Mouse (Mus musculus) thymus, adult 2 months (tissue): ENCODE data around the gene AU022751. TPM values are rescaled to one million over a fixed set of nuclear protein-coding genes. Genes with fewer than 3 reads are reported as not detected.
"Not testable (repeated sequence)": the region's sequence is repeated elsewhere in the genome, so short reads cannot be mapped to it uniquely, and the experiment has no call there.

Experiments used
- DNase-seq: peaks from one replicate; pipeline ENCODE4 v3.0.0; 2021
- H3K27ac ChIP-seq: fragments of 200-500 bp; 2 replicates; pipeline ENCODE4 v1.5.1; 2012; ENCODE audit warnings: low read length, control low read depth; ENCODE audit not compliant: control insufficient read depth, insufficient read depth
- H3K27me3 ChIP-seq: fragments of 200-500 bp; 2 replicates; pipeline ENCODE4 v1.6.1; 2012; ENCODE audit warnings: mild to moderate bottlenecking, low read length, moderate library complexity, mixed read lengths; ENCODE audit not compliant: control insufficient read depth, insufficient read depth
- H3K36me3 ChIP-seq: fragments of 200-500 bp; 2 replicates; pipeline ENCODE4 v1.6.1; 2012; ENCODE audit warnings: mild to moderate bottlenecking, low read length, moderate library complexity; ENCODE audit not compliant: control insufficient read depth, insufficient read depth
- H3K4me1 ChIP-seq: fragments of 200-500 bp; replicated peaks from 2 replicates; pipeline ENCODE4 v1.6.1; 2012; ENCODE audit warnings: low read length; ENCODE audit not compliant: control insufficient read depth, insufficient read depth
- H3K4me3 ChIP-seq: fragments of 200-500 bp; 2 replicates; pipeline ENCODE4 v1.5.1; 2012; ENCODE audit warnings: mild to moderate bottlenecking, low read length, control low read depth, moderate library complexity; ENCODE audit not compliant: control insufficient read depth, insufficient read depth
- CTCF ChIP-seq: fragments of 200-500 bp; IDR thresholded peaks from 2 replicates; pipeline ENCODE4 v1.5.1; 2012; ENCODE audit warnings: mild to moderate bottlenecking, control low read depth, low read length, moderate library complexity, borderline replicate concordance; ENCODE audit not compliant: control insufficient read depth, poor library complexity, insufficient read depth; ENCODE audit errors: extremely low read depth
- POLR2A ChIP-seq: fragments of 200-500 bp; IDR thresholded peaks from 2 replicates; pipeline ENCODE4 v1.6.1; 2012; ENCODE audit warnings: mild to moderate bottlenecking, low read length, control low read depth, moderate library complexity; ENCODE audit not compliant: control insufficient read depth, poor library complexity, insufficient read depth; ENCODE audit errors: extremely low read depth
- WGBS: fragments of 180-500 bp; shearing (Covaris S2); methylation state at CpG from one replicate; pipeline ENCODE4 v1.1.7; 2018; 5-methylcytosine and 5-hydroxymethylcytosine counted together
- polyA plus RNA-seq: library from polyadenylated mRNA; depleted of rRNA; stranded (reverse); fragments of >200 nt; gene quantifications from 2 replicates; pipeline ENCODE4 v1.2.3, GENCODE M21; 2012; rRNA removed

Gene AU022751
- not detected in 2 replicates for polyA plus RNA-seq

DNA sequence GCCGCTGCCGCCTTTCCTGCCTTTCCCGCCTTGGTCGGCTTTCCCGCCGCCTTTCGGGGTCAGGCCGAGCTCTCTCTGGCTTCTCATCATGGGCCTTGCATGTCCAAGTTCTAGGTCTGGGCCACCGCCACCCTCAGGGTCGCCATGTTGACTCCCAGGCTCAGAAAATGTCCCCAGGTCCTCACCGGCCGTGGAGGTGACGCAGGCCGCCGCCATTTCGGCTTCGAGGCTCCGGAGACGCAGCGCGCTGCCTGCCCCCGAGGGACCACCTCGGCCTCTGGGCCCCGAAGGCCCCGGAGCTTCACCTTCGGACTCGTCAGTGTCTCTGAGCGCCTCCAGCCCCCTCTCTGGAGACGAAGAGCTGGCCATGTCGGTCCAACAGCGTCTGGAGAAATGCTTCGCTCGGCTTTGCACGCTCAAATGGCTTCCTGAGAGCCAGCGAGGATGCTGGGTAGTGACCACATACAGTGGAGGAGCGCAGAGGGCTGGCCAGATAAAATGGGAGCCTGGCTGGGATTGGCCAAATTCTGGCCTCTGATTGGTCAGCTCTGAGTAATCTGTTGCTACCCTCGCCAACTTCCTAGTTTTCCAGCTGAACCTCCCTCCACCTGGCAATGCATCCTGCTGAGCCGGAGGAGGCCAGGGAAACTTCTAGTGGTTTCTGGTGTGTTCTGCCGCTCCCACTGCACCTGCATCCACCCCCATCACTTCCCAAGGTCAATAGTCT, at the start of gene AU022751:
TSS of gene AU022751 (minus strand) at position 466 of the 727 bp plus-strand sequence.
- DNase-seq, result no peak
- Histone ChIP-seq H3K27me3 (no peaks in the 10 kb centered on the region), H3K27ac (no peak within 1 kb of the TSS), H3K4me3 (no peak within 1 kb of the TSS), H3K4me1 (no peaks in the 10 kb centered on the region), H3K36me3 (no peaks in the 10 kb centered on the region)
- WGBS, result 93% methylated on average over 38 of the region's 39 CpGs
- TF ChIP-seq CTCF (no peak), POLR2A (no peak)

DNA sequence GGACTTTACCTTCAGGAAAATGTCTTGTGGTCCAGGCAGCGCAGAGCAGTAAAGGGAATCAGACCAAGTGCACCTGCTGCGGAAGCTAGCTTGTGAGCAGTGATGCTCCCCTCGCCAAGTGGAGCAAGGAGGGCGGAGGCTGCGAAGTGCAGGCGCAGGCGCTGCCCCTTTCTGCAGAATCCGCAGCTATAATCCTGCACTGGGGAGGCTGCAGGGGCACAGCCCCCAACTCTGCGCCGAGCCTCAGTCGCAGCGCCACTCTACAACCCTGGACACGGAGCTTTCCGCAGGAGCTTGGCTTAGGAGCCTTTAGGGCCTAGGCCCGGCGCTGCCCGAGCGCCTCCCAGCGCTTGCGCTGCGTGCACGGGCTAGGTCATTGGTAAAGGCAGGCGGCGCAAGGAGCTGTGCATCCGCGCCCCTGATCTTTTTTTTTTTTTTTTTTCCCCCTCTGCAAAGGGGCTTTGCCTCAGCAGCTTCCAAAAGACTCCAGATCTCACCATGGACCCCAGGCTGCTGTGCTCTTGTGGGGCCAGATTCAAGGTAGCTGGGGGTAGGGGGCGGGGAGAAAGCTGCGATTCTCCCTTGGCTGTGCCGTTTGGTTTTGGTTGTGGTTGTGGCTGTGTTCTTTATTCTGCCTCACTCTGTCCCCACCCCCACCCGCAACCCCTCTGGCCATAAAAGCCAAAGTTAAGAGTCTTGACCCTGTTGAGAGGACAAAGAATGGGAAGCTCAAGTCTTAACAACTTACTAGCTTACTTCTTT, 9.0 kb upstream of the AU022751 start:
- Histone ChIP-seq H3K4me3 (no peak overlapping the region), H3K4me1 (no peaks in the 10 kb centered on the region), H3K27ac (no peak overlapping the region), H3K36me3 (no peaks in the 10 kb centered on the region), H3K27me3 (no peaks in the 10 kb centered on the region)
- no peak for TF ChIP-seq POLR2A
- TF ChIP-seq CTCF, result no peak
- no peak for DNase-seq
- WGBS, result 7% methylated on average over 28 of the region's 30 CpGs

DNA sequence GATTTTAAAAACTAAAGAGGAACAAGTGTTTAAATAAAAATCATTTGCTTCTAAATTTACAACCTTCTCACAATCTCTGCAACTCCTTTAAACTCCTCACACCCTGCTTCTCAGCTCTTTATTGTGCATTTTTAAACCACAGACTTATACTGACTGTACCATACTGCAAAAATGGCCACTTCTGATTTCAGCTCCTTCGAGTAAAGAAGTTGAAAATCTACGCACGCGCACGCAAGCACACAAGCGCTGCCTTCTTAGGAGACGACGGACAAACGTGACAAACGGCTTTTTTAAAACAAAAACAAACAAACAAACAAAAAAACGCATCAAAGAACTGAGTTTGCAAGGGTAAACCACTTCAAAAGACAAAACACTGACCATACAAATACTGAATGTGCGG, 8.3 kb upstream of the AU022751 start:
- Histone ChIP-seq H3K36me3 (no peaks in the 10 kb centered on the region), H3K27ac (no peak overlapping the region), H3K4me1 (no peaks in the 10 kb centered on the region), H3K4me3 (no peak overlapping the region), H3K27me3 (no peaks in the 10 kb centered on the region)
- WGBS, result 32% methylated on average over 12 of the region's 12 CpGs
- TF ChIP-seq CTCF (no peak), POLR2A (no peak)
- no peak for DNase-seq

DNA sequence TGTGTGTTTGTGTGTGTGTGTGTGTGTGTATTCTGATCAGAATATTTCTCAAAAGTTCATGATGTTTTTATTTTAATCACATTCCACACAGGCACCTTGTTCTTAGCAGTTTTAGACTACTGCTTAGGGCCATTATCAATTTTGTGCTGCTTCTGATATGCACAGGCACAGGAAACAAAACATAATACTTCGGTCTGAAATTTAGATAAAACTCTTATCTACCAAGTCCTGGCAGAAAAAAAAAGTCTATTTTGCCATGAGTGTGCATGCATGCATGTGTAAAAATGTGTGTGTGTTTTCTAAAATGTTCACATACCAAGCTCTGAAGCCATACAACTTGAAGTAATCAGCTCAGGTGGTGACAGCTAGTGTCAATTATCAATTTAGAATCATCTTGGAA, 21.7 kb downstream of the AU022751 start:
- H3K4me1 ChIP-seq, result no peaks in the 10 kb centered on the region
- no peak overlapping the region for H3K4me3 ChIP-seq
- H3K36me3 ChIP-seq, result no peaks in the 10 kb centered on the region
- DNase-seq, result no peak
- H3K27ac ChIP-seq, result no peak overlapping the region
- TF ChIP-seq CTCF (no peak), POLR2A (no peak)
- WGBS, result 96% methylated on average over 1 of the region's 1 CpGs
- H3K27me3 ChIP-seq, result no peaks in the 10 kb centered on the region

DNA sequence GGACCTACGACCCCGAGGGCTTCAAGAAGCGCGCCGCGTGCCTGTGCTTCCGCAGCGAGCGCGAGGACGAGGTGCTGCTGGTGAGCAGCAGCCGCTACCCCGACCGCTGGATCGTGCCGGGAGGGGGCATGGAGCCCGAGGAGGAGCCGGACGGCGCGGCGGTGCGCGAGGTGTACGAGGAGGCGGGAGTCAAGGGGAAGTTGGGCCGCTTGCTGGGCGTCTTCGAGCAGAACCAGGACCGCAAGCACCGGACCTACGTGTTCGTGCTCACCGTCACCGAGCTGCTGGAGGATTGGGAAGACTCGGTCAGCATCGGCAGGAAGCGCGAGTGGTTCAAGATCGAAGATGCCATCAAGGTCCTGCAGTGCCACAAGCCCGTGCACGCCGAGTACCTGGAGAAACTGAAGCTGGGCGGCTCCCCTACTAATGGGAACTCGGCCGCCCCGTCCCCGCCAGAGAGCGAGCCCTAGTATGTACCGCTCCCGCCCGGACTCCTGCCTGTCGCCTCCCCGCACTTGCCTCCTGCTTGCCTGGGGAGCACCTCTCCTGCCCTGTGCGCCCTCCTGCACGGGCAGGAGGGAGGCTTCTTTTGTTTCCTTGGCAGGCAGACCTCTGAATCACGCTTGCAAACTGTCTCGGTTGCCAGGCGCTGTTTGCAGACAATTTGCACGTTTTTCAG, 35.1 kb downstream of the AU022751 start:
- H3K27me3 ChIP-seq, H3K4me3 ChIP-seq, H3K27ac ChIP-seq, H3K4me1 ChIP-seq, DNase-seq, H3K36me3 ChIP-seq: not testable (repeated sequence)
- 5% methylated on average over 15 of the region's 60 CpGs for WGBS

DNA sequence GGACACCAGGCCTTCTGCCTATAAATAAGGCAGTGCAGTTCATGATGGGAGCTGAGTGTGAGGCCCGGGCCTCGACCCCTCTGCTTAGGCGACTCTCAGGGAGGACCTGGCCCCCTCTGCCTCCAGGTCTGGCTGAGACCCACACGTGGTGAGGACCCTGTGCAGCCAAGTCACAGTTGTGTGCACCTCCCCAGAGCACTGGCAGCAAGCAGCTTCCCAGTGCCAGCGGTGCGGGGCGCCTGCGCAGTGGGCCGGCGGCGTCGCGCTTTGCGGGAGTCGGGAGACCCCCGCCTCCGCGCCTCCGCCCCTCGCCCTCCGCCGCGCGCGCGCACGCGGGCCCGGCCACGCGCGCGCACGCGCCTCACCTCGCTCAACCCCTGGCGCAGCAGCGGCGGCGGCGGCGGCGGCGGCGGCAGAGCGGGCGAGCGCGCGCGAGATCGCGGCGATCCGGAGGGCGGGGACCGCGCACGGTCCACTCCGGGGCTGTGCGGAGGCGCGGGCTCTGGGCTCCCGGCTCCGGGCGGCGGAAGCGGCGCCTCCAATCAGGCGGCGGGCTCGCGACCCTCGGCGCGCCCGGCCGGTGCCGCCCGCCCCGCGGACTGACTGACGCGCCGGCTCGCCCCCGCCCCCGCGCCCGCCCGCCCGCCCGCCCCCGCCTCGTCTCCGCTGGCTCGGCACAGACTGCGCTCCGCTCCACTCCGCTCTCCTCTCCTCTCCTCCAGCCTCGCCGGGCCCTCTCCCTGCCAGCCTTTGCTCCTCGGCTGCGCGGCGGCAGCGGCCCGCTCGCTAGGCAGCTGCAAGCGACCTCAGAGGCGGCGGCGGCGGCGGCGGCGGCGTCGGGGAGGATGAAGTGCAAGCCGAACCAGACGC, 35.9 kb downstream of the AU022751 start, which contains the start of gene Nudt11:
TSS of gene Nudt11 (plus strand) at position 388 of the 870 bp plus-strand sequence.
- DNase-seq, H3K4me3 ChIP-seq, H3K36me3 ChIP-seq, H3K27ac ChIP-seq, H3K27me3 ChIP-seq, H3K4me1 ChIP-seq: not testable (repeated sequence)
- WGBS, result no CpG with 5 or more reads among the region's 121 CpGs

Other genes starting within 250 kb of the AU022751 start
- gene Nudt11, start 36.0 kb downstream of the AU022751 start, polyA plus RNA-seq, result 0.18 and 0.37 TPM in 2 replicates
- 0.27 TPM in 1 of 2 replicates, not detected in the other for gene Nudt10, start 89.6 kb upstream of the AU022751 start, polyA plus RNA-seq
- not detected in 2 replicates for gene Bmp15, start 237.3 kb upstream of the AU022751 start, polyA plus RNA-seq